Mouse (Mus musculus) heart, embryonic 14.5 days (tissue): ENCODE measurements around the gene Eva1a. TPM values are rescaled to one million over a fixed set of nuclear protein-coding genes. Genes with fewer than 3 reads are reported as not detected.

Experiments used
- ATAC-seq: fragments of 200-750 bp; cut with Nextera tagmentation; 2 replicates; pipeline ENCODE4 v1.8.0; 2017; ENCODE audit warnings: low read depth, moderate TSS enrichment; ENCODE audit not compliant: insufficient number of reproducible peaks, insufficient read depth, low FRiP score
- H3K27ac ChIP-seq, 2 experiments: fragments of 200-500 bp in 1 of 2; fragments of 300-500 bp in 1 of 2; sonication (generic) in 1 of 2; replicated peaks in 1 of 2; 2 replicates each; pipeline ENCODE4 v1.5.1; 2012 to 2014; ENCODE audit warnings: low read depth in 2 of 2, low read length in 2 of 2, control low read depth in 1 of 2, mild to moderate bottlenecking in 1 of 2, mixed read lengths in 1 of 2; ENCODE audit not compliant: control insufficient read depth in 1 of 2, insufficient read depth in 1 of 2
- H3K27me3 ChIP-seq: fragments of 300-500 bp; sonication (generic); 2 replicates; pipeline ENCODE4 v1.6.1; 2014; ENCODE audit warnings: mild to moderate bottlenecking, low read length, control low read depth; ENCODE audit not compliant: control insufficient read depth, insufficient read depth
- H3K36me3 ChIP-seq: fragments of 300-500 bp; sonication (generic); 2 replicates; pipeline ENCODE4 v1.6.1; 2014; ENCODE audit warnings: mild to moderate bottlenecking, control low read depth, low read length, mixed read lengths; ENCODE audit not compliant: control insufficient read depth, insufficient read depth
- H3K4me1 ChIP-seq, 2 experiments: fragments of 200-500 bp in 1 of 2; fragments of 300-500 bp in 1 of 2; sonication (generic) in 1 of 2; 2 replicates each; pipeline ENCODE4 v1.6.1; 2012 to 2014; ENCODE audit warnings: low read length in 2 of 2, control low read depth in 1 of 2, mixed read lengths in 1 of 2; ENCODE audit not compliant: control insufficient read depth in 2 of 2, insufficient read depth in 2 of 2
- H3K4me2 ChIP-seq: fragments of 300-500 bp; sonication (generic); 2 replicates; pipeline ENCODE4 v1.6.1; 2014; ENCODE audit warnings: mild to moderate bottlenecking, low read length
- H3K4me3 ChIP-seq, 2 experiments: fragments of 200-500 bp in 1 of 2; fragments of 300-500 bp in 1 of 2; sonication (generic) in 1 of 2; 2 replicates each; pipeline ENCODE4 v1.5.1; 2012 to 2014; ENCODE audit warnings: low read length in 2 of 2, mild to moderate bottlenecking in 2 of 2, control low read depth in 1 of 2, low read depth in 1 of 2, moderate library complexity in 1 of 2; ENCODE audit not compliant: control insufficient read depth in 1 of 2, insufficient read depth in 1 of 2
- H3K9ac ChIP-seq: fragments of 300-500 bp; sonication (generic); 2 replicates; pipeline ENCODE4 v1.6.1; 2014; ENCODE audit warnings: mild to moderate bottlenecking, low read length
- H3K9me3 ChIP-seq: fragments of 300-500 bp; sonication (generic); 2 replicates; pipeline ENCODE4 v1.6.1; 2016; ENCODE audit warnings: low read length, control low read depth; ENCODE audit not compliant: control insufficient read depth
- WGBS: fragments of 180-500 bp; shearing (Covaris S2); extraction: QIAGEN DNeasy Blood & Tissue Kit; methylation state at CpG from one replicate; pipeline ENCODE4 v1.1.7; 2014; 5-methylcytosine and 5-hydroxymethylcytosine counted together
- polyA plus RNA-seq: library from polyadenylated mRNA; unstranded; fragments of >200 nt; fragmentation: Nextera tagmentation; extraction: Ambion mirVana; gene quantifications from 2 replicates; pipeline ENCODE4 v1.2.1, GENCODE M21; 2014

The Eva1a gene
- polyA plus RNA-seq, 1 experiment from 2014 or later: 5.7 TPM

- WGBS: 79% methylated on average over 9 of the region's 9 CpGs
- no peaks in the 10 kb centered on the region for H3K9me3 ChIP-seq
- no peak overlapping the region for H3K9ac ChIP-seq
- H3K27me3 ChIP-seq: no peaks in the 10 kb centered on the region
- H3K4me3 ChIP-seq: no peak overlapping the region
- no peaks in the 10 kb centered on the region for H3K36me3 ChIP-seq
- peaks cover 3 to 8% of the 10 kb centered on the region in 2 experiments; a peak in 3 of 4 replicates for H3K4me1 ChIP-seq
- no peak overlapping the region for H3K4me2 ChIP-seq
- ATAC-seq: no peak
- H3K27ac ChIP-seq: no peak overlapping the region
Measured at GRCm38 (mm10) chr6:82050201-82050600, 9.4 kb downstream of the Eva1a start.

DNA sequence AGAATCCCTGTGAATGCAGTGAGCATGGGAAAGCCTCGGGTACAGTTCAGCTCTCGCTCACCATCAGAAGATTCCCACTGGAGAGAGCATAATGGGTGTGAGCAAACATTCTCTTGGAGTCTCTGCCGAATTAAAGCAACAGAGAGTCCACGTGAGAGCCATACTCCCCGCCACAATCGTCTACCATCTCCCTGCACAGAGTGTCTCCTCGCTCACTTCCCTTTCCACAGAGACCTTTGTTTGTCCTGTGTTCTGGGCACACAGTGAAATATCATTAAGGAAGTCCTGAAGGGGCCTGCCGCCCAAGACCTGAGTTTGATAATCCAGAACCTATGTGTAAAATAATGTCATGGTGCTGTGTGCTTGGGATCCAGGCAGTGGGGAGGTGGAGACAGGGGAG, 10.7 kb downstream of the Eva1a start:
- no peak overlapping the region for H3K4me2 ChIP-seq
- WGBS: 70% methylated on average over 8 of the region's 8 CpGs

GRCm38 (mm10) chr6:82052047-82052725, 11.3 kb downstream of the Eva1a start:
- H3K9me3 ChIP-seq: no peaks in the 10 kb centered on the region
- H3K9ac ChIP-seq: no peak overlapping the region
- no peaks in the 10 kb centered on the region for H3K36me3 ChIP-seq
- 71% methylated on average over 6 of the region's 6 CpGs for WGBS
- ATAC-seq: no peak
- no peak overlapping the region for H3K4me2 ChIP-seq
- H3K27ac ChIP-seq: no peak overlapping the region
- H3K27me3 ChIP-seq: no peaks in the 10 kb centered on the region
- H3K4me3 ChIP-seq: no peak overlapping the region
- no peaks in the 10 kb centered on the region for H3K4me1 ChIP-seq

More for the DNA sequence above, 10.7 kb downstream of the Eva1a start:
- Histone ChIP-seq H3K27me3 (no peaks in the 10 kb centered on the region), H3K9ac (no peak overlapping the region), H3K9me3 (no peaks in the 10 kb centered on the region), H3K4me1 (peaks cover 2% of the 10 kb centered on the region in 2 experiments; a peak in 1 of 4 replicates), H3K27ac (no peak overlapping the region), H3K36me3 (no peaks in the 10 kb centered on the region), H3K4me3 (no peak overlapping the region)
- ATAC-seq: no peak

DNA sequence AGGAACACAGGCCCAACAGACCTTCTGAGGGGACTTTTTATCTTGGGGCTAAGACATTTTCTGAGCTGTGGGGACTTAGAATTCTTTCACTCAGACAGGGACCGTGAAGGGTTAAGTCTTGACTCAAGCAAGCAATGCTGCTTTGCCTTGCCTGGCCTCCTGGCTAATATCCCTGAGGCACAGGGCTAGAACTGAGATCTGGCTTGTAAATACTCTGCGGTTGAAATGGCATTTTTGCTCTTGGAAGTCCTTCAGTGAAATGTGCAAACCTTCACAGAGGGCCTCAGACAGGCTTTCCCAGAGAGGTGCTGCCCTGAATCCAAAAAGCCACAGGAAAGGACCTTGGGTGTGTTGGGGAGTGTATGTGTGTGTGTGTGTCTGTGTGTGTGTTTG, 11.9 kb downstream of the Eva1a start:
- WGBS: 66% methylated on average over 2 of the region's 2 CpGs
- no peaks in the 10 kb centered on the region for H3K9me3 ChIP-seq
- no peak overlapping the region for H3K27ac ChIP-seq
- H3K4me2 ChIP-seq: no peak overlapping the region
- no peaks in the 10 kb centered on the region for H3K4me1 ChIP-seq
- no peaks in the 10 kb centered on the region for H3K27me3 ChIP-seq
- no peak for ATAC-seq
- no peak overlapping the region for H3K4me3 ChIP-seq
- H3K36me3 ChIP-seq: no peaks in the 10 kb centered on the region
- H3K9ac ChIP-seq: no peak overlapping the region

GRCm38 (mm10) chr6:82054854-82055253, 14.0 kb downstream of the Eva1a start:
- WGBS: 75% methylated on average over 7 of the region's 7 CpGs
- no peak overlapping the region for H3K27ac ChIP-seq
- ATAC-seq: no peak

GRCm38 (mm10) chr6:82059896-82060295, 19.1 kb downstream of the Eva1a start:
- Histone ChIP-seq H3K27me3 (no peaks in the 10 kb centered on the region), H3K4me2 (no peak overlapping the region), H3K9me3 (0 out of 2 replicates have a peak, but pooled peaks cover 2% of the 10 kb centered on the region), H3K27ac (no peak overlapping the region), H3K36me3 (no peaks in the 10 kb centered on the region), H3K4me1 (no peaks in the 10 kb centered on the region), H3K4me3 (no peak overlapping the region), H3K9ac (no peak overlapping the region)
- ATAC-seq: no peak
- 63% methylated on average over 7 of the region's 7 CpGs for WGBS

More at GRCm38 (mm10) chr6:82054854-82055253, 14.0 kb downstream of the Eva1a start:
- no peaks in the 10 kb centered on the region for H3K36me3 ChIP-seq
- no peak overlapping the region for H3K4me2 ChIP-seq
- H3K4me1 ChIP-seq: no peaks in the 10 kb centered on the region
- H3K9ac ChIP-seq: no peak overlapping the region
- no peaks in the 10 kb centered on the region for H3K9me3 ChIP-seq
- no peaks in the 10 kb centered on the region for H3K27me3 ChIP-seq
- H3K4me3 ChIP-seq: no peak overlapping the region

DNA sequence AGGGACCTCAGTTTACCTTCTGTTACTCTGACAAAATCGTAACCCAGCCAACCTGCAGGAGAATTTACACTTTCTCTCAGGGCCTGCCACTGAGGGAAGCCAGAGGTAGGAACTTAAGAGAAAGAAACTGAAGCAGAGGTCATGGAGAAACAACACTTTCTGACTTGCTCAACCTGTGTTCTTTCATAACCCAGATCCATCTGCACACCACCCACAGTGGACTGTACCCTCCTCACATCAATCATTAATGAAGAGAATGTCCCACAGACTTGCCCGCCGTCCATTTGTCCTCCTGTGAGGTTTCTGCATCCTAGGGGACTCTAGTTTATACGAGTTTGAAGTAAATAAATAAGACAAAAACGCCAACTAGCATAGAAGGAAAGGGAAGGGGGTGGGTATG, 24.4 kb downstream of the Eva1a start:
- Histone ChIP-seq H3K27ac (no peak overlapping the region), H3K36me3 (no peaks in the 10 kb centered on the region), H3K9me3 (0 out of 2 replicates have a peak, but pooled peaks cover 2% of the 10 kb centered on the region), H3K27me3 (no peaks in the 10 kb centered on the region), H3K4me3 (no peak overlapping the region), H3K9ac (no peak overlapping the region), H3K4me2 (no peak overlapping the region), H3K4me1 (no peaks in the 10 kb centered on the region)
- 82% methylated on average over 5 of the region's 5 CpGs for WGBS
- no peak for ATAC-seq
